Comparison of ENCODE assay signal across 8 mouse cellular contexts in genomic region chr17:44076051-44076680, GRCm38 (mm10). TPM values are rescaled to one million over a fixed set of nuclear protein-coding genes. Genes with fewer than 3 reads are reported as not detected.
DNase-seq lines count a peak whose midpoint lies in the region; ATAC-seq and TF ChIP-seq lines count a peak whose summit lies in the region.

No protein-coding gene starts in this region.

- peak; percentile 59; the same call in 1 of the 2 replicates for TF ChIP-seq CTCF in liver, adult 2 months (IDR thresholded peaks at IDR 0.05; ENCODE audit: low read depth, low read length)

- WGBS in liver, adult 2 months, result 63% methylated on average over 6 of the region's 6 CpGs
- 41% methylated on average over 6 of the region's 6 CpGs for WGBS in liver, embryonic 12.5 days (ENCODE audit: insufficient replicate concordance)
- WGBS in midbrain, embryonic 10.5 days, result 58% methylated on average over 6 of the region's 6 CpGs

- H3K4me1 ChIP-seq in liver, adult 2 months (ENCODE audit: control insufficient read depth, insufficient read depth, low read length), result peaks cover 10% of the 10 kb centered on the region
- 0 out of 2 replicates have a peak, but pooled peaks cover 5% of the 10 kb centered on the region for H3K4me1 ChIP-seq in liver, embryonic 12.5 days
- peaks cover 15% of the 10 kb centered on the region for H3K4me1 ChIP-seq in midbrain, embryonic 10.5 days

- no peak overlapping the region for H3K4me3 ChIP-seq in liver, adult 2 months (ENCODE audit: insufficient read depth, low read depth, low read length)
- H3K4me3 ChIP-seq in liver, embryonic 12.5 days, result no peak overlapping the region
- H3K4me3 ChIP-seq in midbrain, embryonic 10.5 days, result no peak overlapping the region

- 0 out of 2 replicates have a peak overlapping the region, but pooled peaks have one; percentile 32 for H3K9ac ChIP-seq in liver, adult 2 months (ENCODE audit: low read depth, low read length)
- H3K9ac ChIP-seq in liver, embryonic 12.5 days, result no peak overlapping the region

- no peak for ATAC-seq in cerebellum, adult (ENCODE audit: insufficient number of reproducible peaks, low FRiP score, low TSS enrichment)
- no peak for ATAC-seq in liver, embryonic 12.5 days
- ATAC-seq in common myeloid progenitor, adult 5-6 weeks (replicated peaks; ENCODE audit: low read depth, poor library complexity, severe bottlenecking), result peak; percentile 58

- DNase-seq in cerebellum, adult 11 months, result peak; percentile 20
- DNase-seq in liver, adult 2 months (ENCODE audit: extremely low read depth, low read depth, low spot score), result peak; percentile 69
- peak; percentile 81 for DNase-seq in induced T-regulatory cell, adult 2 months (ENCODE audit: low read depth)
- DNase-seq in naive thymus-derived CD4-positive, alpha-beta T cell, adult 2 months (ENCODE audit: low read depth), result peak; percentile 69
- no peak for DNase-seq in midbrain, embryonic 10.5 days (ENCODE audit: low spot score)

- no peaks in the 10 kb centered on the region for H3K36me3 ChIP-seq in liver, adult 2 months (ENCODE audit: control insufficient read depth, insufficient read depth, low read length)
- H3K36me3 ChIP-seq in liver, embryonic 12.5 days, result no peaks in the 10 kb centered on the region
- no peaks in the 10 kb centered on the region for H3K36me3 ChIP-seq in midbrain, embryonic 10.5 days

- H3K27ac ChIP-seq in liver, adult 2 months (replicated peaks; ENCODE audit: insufficient read depth, low read depth, low read length), result peak overlapping the region; percentile 53
- no peak overlapping the region for H3K27ac ChIP-seq in liver, embryonic 12.5 days
- no peak overlapping the region for H3K27ac ChIP-seq in midbrain, embryonic 10.5 days (replicated peaks)

- no peak for TF ChIP-seq POLR2A in liver, adult 2 months (IDR thresholded peaks at IDR 0.05; ENCODE audit: extremely low read depth, insufficient read depth, low read length)

- H3K79me2 ChIP-seq in liver, adult 2 months (ENCODE audit: control insufficient read depth, insufficient read depth, low read length), result no peaks in the 10 kb centered on the region

- no peaks in the 10 kb centered on the region for H3K27me3 ChIP-seq in liver, adult 2 months (ENCODE audit: control insufficient read depth, insufficient read depth, low read length)
- H3K27me3 ChIP-seq in liver, embryonic 12.5 days (replicated peaks), result 0 out of 2 replicates have a peak, but pooled peaks cover 3% of the 10 kb centered on the region
- H3K27me3 ChIP-seq in midbrain, embryonic 10.5 days (ENCODE audit: low read depth, poor library complexity, severe bottlenecking), result 0 out of 2 replicates have a peak, but pooled peaks cover 12% of the 10 kb centered on the region

- no peaks in the 10 kb centered on the region for H3K9me3 ChIP-seq in liver, embryonic 12.5 days (replicated peaks)
- no peaks in the 10 kb centered on the region for H3K9me3 ChIP-seq in midbrain, embryonic 10.5 days (replicated peaks)

- H3K4me2 ChIP-seq in liver, embryonic 12.5 days, result no peak overlapping the region

RNA-seq across cellular contexts. Expression of gene Enpp5, which starts 2.4 kb away (rescaled TPM):
- 19.7 and 23.5 TPM in 2 replicates for total RNA-seq in liver, adult 2 months (2014; rRNA removed)
- 9.1 and 9.4 TPM in 2 replicates for polyA plus RNA-seq in liver, adult 2 months (2012; rRNA removed)
- 5.0 and 5.6 TPM in 2 replicates for polyA plus RNA-seq in liver, embryonic 12.5 days (2016; fragmentation: Nextera tagmentation; extraction: Ambion mirVana)
- total RNA-seq in common myeloid progenitor, adult 5-6 weeks (2017), result 13.1 TPM in 2 replicates
- 7.0 and 13.0 TPM in 2 replicates for polyA plus RNA-seq in midbrain, embryonic 10.5 days (2016; fragmentation: Nextera tagmentation; extraction: Ambion mirVana)

RNA-seq across cellular contexts. Expression of gene Enpp4, which starts 29.4 kb away (rescaled TPM):
- 6.1 and 7.7 TPM in 2 replicates for total RNA-seq in liver, adult 2 months (2014; rRNA removed)
- 2.4 and 2.6 TPM in 2 replicates for polyA plus RNA-seq in liver, adult 2 months (2012; rRNA removed)
- 4.8 and 5.1 TPM in 2 replicates for polyA plus RNA-seq in liver, embryonic 12.5 days (2016; fragmentation: Nextera tagmentation; extraction: Ambion mirVana)
- total RNA-seq in common myeloid progenitor, adult 5-6 weeks (2017), result 14.4 and 19.3 TPM in 2 replicates
- 2.4 and 3.5 TPM in 2 replicates for polyA plus RNA-seq in midbrain, embryonic 10.5 days (2016; fragmentation: Nextera tagmentation; extraction: Ambion mirVana)
